Mouse (Mus musculus) forebrain, embryonic 15.5 days (tissue): Measurements from ENCODE around the gene Cdh23. TPM values are rescaled to one million over a fixed set of nuclear protein-coding genes. Genes with fewer than 3 reads are reported as not detected.
A peak's percentile ranks its signal among the peaks of the same experiment; 100 is the strongest.

Experiments
- ATAC-seq: fragments of 200-750 bp; cut with Nextera tagmentation; replicated peaks from 2 replicates; pipeline ENCODE4 v1.8.0; 2017; ENCODE audit warnings: mild to moderate bottlenecking, moderate TSS enrichment, moderate library complexity
- H3K27ac ChIP-seq: fragments of 300-500 bp; sonication (generic); replicated peaks from 2 replicates; pipeline ENCODE4 v1.5.1; 2015; ENCODE audit warnings: mild to moderate bottlenecking, inconsistent platforms
- H3K27me3 ChIP-seq: fragments of 300-500 bp; sonication (generic); 2 replicates; pipeline ENCODE4 v1.6.1; 2015; ENCODE audit warnings: inconsistent platforms
- H3K36me3 ChIP-seq: fragments of 300-500 bp; sonication (generic); 2 replicates; pipeline ENCODE4 v1.6.1; 2015; ENCODE audit warnings: mild to moderate bottlenecking, inconsistent platforms
- H3K4me1 ChIP-seq: fragments of 300-500 bp; sonication (generic); 2 replicates; pipeline ENCODE4 v1.6.1; 2015; ENCODE audit warnings: inconsistent platforms
- H3K4me2 ChIP-seq: fragments of 300-500 bp; sonication (generic); replicated peaks from 2 replicates; pipeline ENCODE4 v1.6.1; 2015; ENCODE audit warnings: mild to moderate bottlenecking, inconsistent platforms
- H3K4me3 ChIP-seq: fragments of 300-500 bp; sonication (generic); 2 replicates; pipeline ENCODE4 v1.5.1; 2015; ENCODE audit warnings: mild to moderate bottlenecking, inconsistent platforms
- H3K9ac ChIP-seq: fragments of 300-500 bp; sonication (generic); replicated peaks from 2 replicates; pipeline ENCODE4 v1.6.1; 2015; ENCODE audit warnings: mild to moderate bottlenecking, inconsistent platforms
- H3K9me3 ChIP-seq: fragments of 300-500 bp; sonication (generic); 2 replicates; pipeline ENCODE4 v1.6.1; 2016; ENCODE audit warnings: inconsistent platforms
- WGBS: fragments of 180-500 bp; shearing (Covaris S2); methylation state at CpG from one replicate; pipeline ENCODE4 v1.1.7; 2015; ENCODE audit warnings: mixed read lengths; 5-methylcytosine and 5-hydroxymethylcytosine counted together
- polyA plus RNA-seq: library from polyadenylated mRNA; unstranded; fragments of >200 nt; fragmentation: Nextera tagmentation; extraction: Ambion mirVana; gene quantifications from 2 replicates; pipeline ENCODE4 v1.2.1, GENCODE M21; 2015

The Cdh23 gene
- polyA plus RNA-seq, 1 experiment from 2014 or later: 1.2 TPM

- H3K27me3 ChIP-seq: no peaks in the 10 kb centered on the region
- no peak overlapping the region for H3K9ac ChIP-seq
- whole genome bisulfite sequencing: 52% methylated on average over 2 of the region's 2 CpGs
- H3K4me3 ChIP-seq: no peak overlapping the region
- ATAC-seq: peak; percentile 41; the same call in 1 of the 2 replicates
- no peaks in the 10 kb centered on the region for H3K9me3 ChIP-seq
- H3K36me3 ChIP-seq: no peaks in the 10 kb centered on the region
- no peak overlapping the region for H3K27ac ChIP-seq
- H3K4me2 ChIP-seq: no peak overlapping the region
- H3K4me1 ChIP-seq: peaks cover 4% of the 10 kb centered on the region; the same call in 1 of the 2 replicates
Observed at GRCm38 (mm10) chr10:60491538-60491937, 204.8 kb downstream of the Cdh23 start.

- Histone ChIP-seq H3K9ac (no peak overlapping the region), H3K4me1 (no peaks in the 10 kb centered on the region), H3K27me3 (no peaks in the 10 kb centered on the region), H3K36me3 (no peaks in the 10 kb centered on the region), H3K4me3 (no peak overlapping the region), H3K9me3 (no peaks in the 10 kb centered on the region), H3K4me2 (no peak overlapping the region), H3K27ac (no peak overlapping the region)
- no peak for ATAC-seq
- WGBS: 94% methylated on average over 6 of the region's 6 CpGs
Observed at GRCm38 (mm10) chr10:60481381-60481780, 214.9 kb downstream of the Cdh23 start.

- no peak overlapping the region for H3K9ac ChIP-seq
- peaks cover 7% of the 10 kb centered on the region for H3K4me1 ChIP-seq
- no peak overlapping the region for H3K27ac ChIP-seq
- no peak for ATAC-seq
- H3K4me2 ChIP-seq: no peak overlapping the region
- WGBS: 88% methylated on average over 5 of the region's 5 CpGs
- H3K4me3 ChIP-seq: no peak overlapping the region
- no peaks in the 10 kb centered on the region for H3K27me3 ChIP-seq
- H3K36me3 ChIP-seq: no peaks in the 10 kb centered on the region
- no peaks in the 10 kb centered on the region for H3K9me3 ChIP-seq
Observed at GRCm38 (mm10) chr10:60474549-60474948, 221.7 kb downstream of the Cdh23 start.

- Histone ChIP-seq H3K4me1 (peaks cover 7% of the 10 kb centered on the region), H3K4me3 (no peak overlapping the region), H3K36me3 (no peaks in the 10 kb centered on the region), H3K9me3 (no peaks in the 10 kb centered on the region), H3K4me2 (no peak overlapping the region), H3K27ac (no peak overlapping the region), H3K9ac (no peak overlapping the region), H3K27me3 (no peaks in the 10 kb centered on the region)
- 15% methylated on average over 9 of the region's 9 CpGs for WGBS
- no peak; the same call in 1 of the 2 replicates for ATAC-seq
Observed at GRCm38 (mm10) chr10:60473782-60474322, 222.4 kb downstream of the Cdh23 start.

- Histone ChIP-seq H3K27me3 (no peaks in the 10 kb centered on the region), H3K9ac (no peak overlapping the region), H3K4me2 (no peak overlapping the region), H3K4me3 (no peak overlapping the region), H3K27ac (no peak overlapping the region), H3K9me3 (no peaks in the 10 kb centered on the region), H3K36me3 (no peaks in the 10 kb centered on the region), H3K4me1 (no peaks in the 10 kb centered on the region)
- 36% methylated on average over 4 of the region's 4 CpGs for WGBS
- no peak for ATAC-seq
Observed at GRCm38 (mm10) chr10:60467752-60468151, 228.5 kb downstream of the Cdh23 start.

GRCm38 (mm10) chr10:60463953-60464647, 232.2 kb downstream of the Cdh23 start:
- 86% methylated on average over 13 of the region's 13 CpGs for WGBS
- Histone ChIP-seq H3K9ac (no peak overlapping the region), H3K4me2 (no peak overlapping the region), H3K36me3 (no peaks in the 10 kb centered on the region), H3K4me1 (no peaks in the 10 kb centered on the region), H3K9me3 (no peaks in the 10 kb centered on the region), H3K27ac (no peak overlapping the region), H3K27me3 (no peaks in the 10 kb centered on the region), H3K4me3 (no peak overlapping the region)
- ATAC-seq: no peak

GRCm38 (mm10) chr10:60456662-60457397, 239.5 kb downstream of the Cdh23 start:
- no peak for ATAC-seq
- Histone ChIP-seq H3K9me3 (no peaks in the 10 kb centered on the region), H3K27me3 (no peaks in the 10 kb centered on the region), H3K9ac (no peak overlapping the region), H3K4me1 (no peaks in the 10 kb centered on the region), H3K4me2 (no peak overlapping the region), H3K4me3 (no peak overlapping the region), H3K27ac (no peak overlapping the region), H3K36me3 (no peaks in the 10 kb centered on the region)
- WGBS: 8% methylated on average over 8 of the region's 8 CpGs

GRCm38 (mm10) chr10:60455193-60455592, 241.1 kb downstream of the Cdh23 start:
- Histone ChIP-seq H3K27me3 (no peaks in the 10 kb centered on the region), H3K4me3 (no peak overlapping the region), H3K27ac (no peak overlapping the region), H3K36me3 (no peaks in the 10 kb centered on the region), H3K4me2 (no peak overlapping the region), H3K9ac (no peak overlapping the region), H3K4me1 (no peaks in the 10 kb centered on the region), H3K9me3 (no peaks in the 10 kb centered on the region)
- no peak for ATAC-seq
- WGBS: 83% methylated on average over 8 of the region's 8 CpGs

- no peaks in the 10 kb centered on the region for H3K27me3 ChIP-seq
- H3K4me1 ChIP-seq: no peaks in the 10 kb centered on the region
- H3K36me3 ChIP-seq: no peaks in the 10 kb centered on the region
- H3K4me2 ChIP-seq: no peak overlapping the region
- H3K9ac ChIP-seq: no peak overlapping the region
- H3K27ac ChIP-seq: no peak overlapping the region
- 89% methylated on average over 12 of the region's 12 CpGs for WGBS
- no peak overlapping the region for H3K4me3 ChIP-seq
- H3K9me3 ChIP-seq: no peaks in the 10 kb centered on the region
- ATAC-seq: no peak
Observed at GRCm38 (mm10) chr10:60447186-60447585, 249.1 kb downstream of the Cdh23 start.

GRCm38 (mm10) chr10:60445031-60445593, 251.2 kb downstream of the Cdh23 start:
- H3K4me3 ChIP-seq: no peak overlapping the region
- no peaks in the 10 kb centered on the region for H3K9me3 ChIP-seq
- H3K4me1 ChIP-seq: no peaks in the 10 kb centered on the region
- ATAC-seq: no peak
- no peak overlapping the region for H3K9ac ChIP-seq
- H3K27me3 ChIP-seq: no peaks in the 10 kb centered on the region
- 58% methylated on average over 8 of the region's 8 CpGs for WGBS
- no peaks in the 10 kb centered on the region for H3K36me3 ChIP-seq
- H3K4me2 ChIP-seq: no peak overlapping the region
- H3K27ac ChIP-seq: no peak overlapping the region

GRCm38 (mm10) chr10:60443078-60443477, 253.2 kb downstream of the Cdh23 start:
- Histone ChIP-seq H3K27me3 (no peaks in the 10 kb centered on the region), H3K9me3 (no peaks in the 10 kb centered on the region), H3K27ac (no peak overlapping the region), H3K36me3 (no peaks in the 10 kb centered on the region), H3K9ac (no peak overlapping the region), H3K4me2 (no peak overlapping the region), H3K4me3 (no peak overlapping the region), H3K4me1 (no peaks in the 10 kb centered on the region)
- ATAC-seq: no peak
- 8% methylated on average over 2 of the region's 2 CpGs for WGBS

- no peaks in the 10 kb centered on the region for H3K36me3 ChIP-seq
- no peak for ATAC-seq
- WGBS: 86% methylated on average over 4 of the region's 4 CpGs
Observed at GRCm38 (mm10) chr10:60442321-60442720, 254.0 kb downstream of the Cdh23 start.

More at GRCm38 (mm10) chr10:60442321-60442720, 254.0 kb downstream of the Cdh23 start:
- no peaks in the 10 kb centered on the region for H3K9me3 ChIP-seq
- H3K4me3 ChIP-seq: no peak overlapping the region
- no peak overlapping the region for H3K9ac ChIP-seq
- no peaks in the 10 kb centered on the region for H3K27me3 ChIP-seq
- no peaks in the 10 kb centered on the region for H3K4me1 ChIP-seq
- no peak overlapping the region for H3K4me2 ChIP-seq
- H3K27ac ChIP-seq: no peak overlapping the region
